Mouse (Mus musculus): ENCODE measurements at regions not wholly inside any gene's neighbourhood (a gene's known extent, or its start where the extent isn't known, plus 50 kb on each side); places are given as distances from the start of the nearest gene placed in this dataset.
"Not testable (repeated sequence)": the region's sequence is repeated elsewhere in the genome, so short reads cannot be mapped to it uniquely, and the experiment has no call there.

GRCm38 (mm10) chrX:103532620-103533199 lies 97.7 kb upstream of the Zcchc13 start:
- 13% methylated on average over 2 of the region's 2 CpGs for WGBS
- H3K4me2 ChIP-seq = peak overlapping the region; percentile 37; the same call in 1 of the 2 replicates

GRCm38 (mm10) chrX:103533306-103533705 lies 97.1 kb upstream of the Zcchc13 start:
- ATAC-seq (ENCODE audit: insufficient number of reproducible peaks, insufficient read depth, low FRiP score, low TSS enrichment, low read depth) = no peak
- H3K4me2 ChIP-seq = peak overlapping the region; percentile 37
- H3K4me3 ChIP-seq = no peak overlapping the region
- H3K27me3 ChIP-seq = no peaks in the 10 kb centered on the region
- H3K27ac ChIP-seq = peak overlapping the region; percentile 77
- H3K4me1 ChIP-seq = peaks cover 10% of the 10 kb centered on the region
- WGBS = 4% methylated on average over 11 of the region's 11 CpGs
- H3K9me3 ChIP-seq = no peaks in the 10 kb centered on the region
- H3K9ac ChIP-seq = no peak overlapping the region
- H3K36me3 ChIP-seq = no peaks in the 10 kb centered on the region

More at GRCm38 (mm10) chrX:103532620-103533199, 97.7 kb upstream of the Zcchc13 start:
- H3K4me3 ChIP-seq, H3K9me3 ChIP-seq, H3K36me3 ChIP-seq, H3K9ac ChIP-seq, H3K27me3 ChIP-seq, H3K4me1 ChIP-seq: not testable (repeated sequence)
- peak; percentile 60; the same call in 1 of the 2 replicates for ATAC-seq (ENCODE audit: insufficient number of reproducible peaks, insufficient read depth, low FRiP score, low TSS enrichment, low read depth)
- peak overlapping the region; percentile 77 for H3K27ac ChIP-seq

DNA sequence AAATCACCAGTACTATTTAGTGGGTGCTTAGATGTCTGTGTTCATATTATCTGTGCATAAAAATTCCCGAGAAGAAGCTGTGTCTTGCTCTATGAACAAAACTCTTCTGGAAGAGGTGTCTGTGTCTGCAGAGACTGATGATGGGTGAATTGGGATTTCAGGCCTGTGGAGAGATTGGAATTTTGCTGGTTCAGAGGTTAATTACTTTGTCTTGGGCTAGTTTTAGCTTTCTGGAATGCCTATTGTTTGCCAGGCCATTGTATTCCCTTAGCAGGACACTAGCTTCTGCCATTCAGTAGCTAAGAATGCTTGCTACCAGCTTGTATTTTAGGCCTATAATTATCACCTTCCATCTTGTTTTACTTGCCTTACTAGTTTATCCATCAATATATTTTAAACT lies 96.6 kb upstream of the Zcchc13 start:
- Histone ChIP-seq H3K4me2 (no peak overlapping the region), H3K4me3 (no peak overlapping the region), H3K36me3 (no peaks in the 10 kb centered on the region), H3K27me3 (no peaks in the 10 kb centered on the region), H3K9ac (no peak overlapping the region), H3K9me3 (no peaks in the 10 kb centered on the region), H3K27ac (0 out of 2 replicates have a peak overlapping the region, but pooled peaks have one; percentile 77), H3K4me1 (peaks cover 10% of the 10 kb centered on the region)
- no peak for ATAC-seq (ENCODE audit: insufficient number of reproducible peaks, insufficient read depth, low FRiP score, low TSS enrichment, low read depth)
- WGBS = 5% methylated on average over 1 of the region's 1 CpGs

- Histone ChIP-seq H3K27ac (no peak overlapping the region), H3K9ac (no peak overlapping the region), H3K4me3 (no peak overlapping the region), H3K27me3 (no peaks in the 10 kb centered on the region), H3K36me3 (no peaks in the 10 kb centered on the region), H3K4me2 (no peak overlapping the region), H3K4me1 (0 out of 2 replicates have a peak, but pooled peaks cover 9% of the 10 kb centered on the region), H3K9me3 (no peaks in the 10 kb centered on the region)
- no peak for ATAC-seq (ENCODE audit: insufficient number of reproducible peaks, insufficient read depth, low FRiP score, low TSS enrichment, low read depth)
- 77% methylated on average over 5 of the region's 5 CpGs for WGBS
These were observed 83.7 kb upstream of the Zcchc13 start for GRCm38 (mm10) chrX:103546490-103547202.

GRCm38 (mm10) chrX:103551304-103551703 lies 79.1 kb upstream of the Zcchc13 start:
- Histone ChIP-seq H3K36me3 (no peaks in the 10 kb centered on the region), H3K27me3 (no peaks in the 10 kb centered on the region), H3K9ac (no peak overlapping the region), H3K9me3 (no peaks in the 10 kb centered on the region), H3K4me2 (no peak overlapping the region), H3K27ac (peak overlapping the region; percentile 60), H3K4me1 (peaks cover 13% of the 10 kb centered on the region; the same call in 1 of the 2 replicates), H3K4me3 (no peak overlapping the region)
- ATAC-seq (ENCODE audit: insufficient number of reproducible peaks, insufficient read depth, low FRiP score, low TSS enrichment, low read depth) = no peak
- 77% methylated on average over 14 of the region's 14 CpGs for WGBS

DNA sequence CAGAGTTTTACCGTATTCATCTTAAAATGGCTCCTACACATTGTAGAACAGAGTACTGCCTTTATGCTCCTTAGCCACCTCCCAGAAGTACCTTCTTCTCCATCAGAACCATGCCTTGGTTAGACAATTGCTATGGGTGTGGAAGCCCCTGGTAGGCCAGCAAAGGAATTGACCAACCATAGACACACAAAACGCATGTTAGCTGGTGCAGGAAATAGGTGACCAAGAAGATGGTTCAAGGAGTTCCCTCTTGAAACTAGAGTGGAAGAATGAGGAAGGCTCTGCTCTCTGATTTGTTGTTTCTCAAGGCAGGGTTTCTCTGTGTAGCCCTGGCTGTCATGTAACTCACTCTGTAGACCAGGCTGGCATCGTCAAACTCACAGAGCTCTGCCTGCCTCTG lies 77.2 kb upstream of the Zcchc13 start:
- Histone ChIP-seq H3K9me3 (no peaks in the 10 kb centered on the region), H3K9ac (no peak overlapping the region), H3K36me3 (no peaks in the 10 kb centered on the region), H3K4me2 (no peak overlapping the region), H3K4me3 (no peak overlapping the region), H3K27me3 (no peaks in the 10 kb centered on the region), H3K27ac (no peak overlapping the region), H3K4me1 (peaks cover 21% of the 10 kb centered on the region; the same call in 1 of the 2 replicates)
- 98% methylated on average over 3 of the region's 3 CpGs for WGBS
- no peak for ATAC-seq (ENCODE audit: insufficient number of reproducible peaks, insufficient read depth, low FRiP score, low TSS enrichment, low read depth)

DNA sequence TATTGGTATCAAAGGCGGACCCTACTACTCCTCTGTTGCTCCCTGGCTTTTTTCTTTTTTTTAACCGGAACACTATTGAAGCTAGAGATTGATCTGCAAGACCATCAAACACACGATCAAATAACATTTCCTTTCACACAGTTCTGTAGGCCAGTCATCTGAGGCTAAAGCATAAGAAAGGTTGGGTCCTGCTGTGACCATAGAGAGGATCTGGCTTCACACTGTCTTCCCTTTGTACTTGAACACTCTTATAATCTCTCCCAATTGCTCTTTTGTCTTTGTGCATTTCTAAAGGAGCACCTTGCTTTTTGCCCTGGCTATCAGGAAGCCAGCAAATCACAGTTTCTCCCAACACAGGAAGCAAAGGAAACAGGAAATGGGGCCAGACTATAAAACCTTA lies 76.8 kb upstream of the Zcchc13 start:
- no peak overlapping the region for H3K4me3 ChIP-seq
- H3K36me3 ChIP-seq = no peaks in the 10 kb centered on the region
- H3K9me3 ChIP-seq = no peaks in the 10 kb centered on the region
- H3K9ac ChIP-seq = no peak overlapping the region
- no peak overlapping the region for H3K4me2 ChIP-seq
- H3K27ac ChIP-seq = no peak overlapping the region
- ATAC-seq (ENCODE audit: insufficient number of reproducible peaks, insufficient read depth, low FRiP score, low TSS enrichment, low read depth) = no peak
- H3K4me1 ChIP-seq = peaks cover 21% of the 10 kb centered on the region; the same call in 1 of the 2 replicates
- H3K27me3 ChIP-seq = no peaks in the 10 kb centered on the region
- WGBS = 90% methylated on average over 3 of the region's 3 CpGs

GRCm38 (mm10) chrX:103555041-103555986 lies 75.1 kb upstream of the Zcchc13 start:
- not testable (repeated sequence) for H3K9me3 ChIP-seq, H3K4me3 ChIP-seq, H3K36me3 ChIP-seq, H3K4me2 ChIP-seq, H3K9ac ChIP-seq, H3K27ac ChIP-seq, H3K27me3 ChIP-seq
- H3K4me1 ChIP-seq = peaks cover 21% of the 10 kb centered on the region; the same call in 1 of the 2 replicates
- ATAC-seq (ENCODE audit: insufficient number of reproducible peaks, insufficient read depth, low FRiP score, low TSS enrichment, low read depth) = peak; percentile 78
- WGBS = 28% methylated on average over 5 of the region's 5 CpGs

- no peak for ATAC-seq (ENCODE audit: insufficient number of reproducible peaks, insufficient read depth, low FRiP score, low TSS enrichment, low read depth)
- H3K4me3 ChIP-seq = no peak overlapping the region
- H3K9ac ChIP-seq = no peak overlapping the region
- no peaks in the 10 kb centered on the region for H3K36me3 ChIP-seq
- no peak overlapping the region for H3K4me2 ChIP-seq
- H3K27ac ChIP-seq = peak overlapping the region; percentile 48; the same call in 1 of the 2 replicates
- 64% methylated on average over 4 of the region's 4 CpGs for WGBS
- H3K27me3 ChIP-seq = no peaks in the 10 kb centered on the region
- peaks cover 17% of the 10 kb centered on the region; the same call in 1 of the 2 replicates for H3K4me1 ChIP-seq
- no peaks in the 10 kb centered on the region for H3K9me3 ChIP-seq
These were observed 74.3 kb upstream of the Zcchc13 start for GRCm38 (mm10) chrX:103556046-103556445.

GRCm38 (mm10) chrX:103556681-103557490 lies 73.5 kb upstream of the Zcchc13 start:
- no peak overlapping the region for H3K9ac ChIP-seq

GRCm38 (mm10) chrX:103557496-103557895 lies 72.9 kb upstream of the Zcchc13 start:
- H3K27ac ChIP-seq = no peak overlapping the region
- no peak overlapping the region for H3K4me2 ChIP-seq
- no peaks in the 10 kb centered on the region for H3K9me3 ChIP-seq
- H3K36me3 ChIP-seq = peaks cover 3% of the 10 kb centered on the region
- H3K4me3 ChIP-seq = no peak overlapping the region
- no peaks in the 10 kb centered on the region for H3K27me3 ChIP-seq
- ATAC-seq (ENCODE audit: insufficient number of reproducible peaks, insufficient read depth, low FRiP score, low TSS enrichment, low read depth) = no peak
- 88% methylated on average over 4 of the region's 4 CpGs for WGBS
- no peak overlapping the region for H3K9ac ChIP-seq
- peaks cover 11% of the 10 kb centered on the region; the same call in 1 of the 2 replicates for H3K4me1 ChIP-seq

More at GRCm38 (mm10) chrX:103556681-103557490, 73.5 kb upstream of the Zcchc13 start:
- Histone ChIP-seq H3K27me3 (no peaks in the 10 kb centered on the region), H3K27ac (peak overlapping the region; percentile 48; the same call in 1 of the 2 replicates), H3K4me3 (no peak overlapping the region), H3K4me2 (no peak overlapping the region), H3K36me3 (no peaks in the 10 kb centered on the region), H3K9me3 (no peaks in the 10 kb centered on the region), H3K4me1 (peaks cover 11% of the 10 kb centered on the region; the same call in 1 of the 2 replicates)
- 49% methylated on average over 7 of the region's 7 CpGs for WGBS
- no peak for ATAC-seq (ENCODE audit: insufficient number of reproducible peaks, insufficient read depth, low FRiP score, low TSS enrichment, low read depth)
